Mouse (Mus musculus) skeletal muscle tissue, adult 2 months (tissue): ENCODE measurements at regions not wholly inside any gene's neighbourhood (a gene's known extent, or its start where the extent isn't known, plus 50 kb on each side); places are given as distances from the start of the nearest gene placed in this dataset.
"Not testable (repeated sequence)": the region's sequence is repeated elsewhere in the genome, so short reads cannot be mapped to it uniquely, and the experiment has no call there.

Experiments
- DNase-seq: peaks from one replicate; pipeline ENCODE4 v3.0.0-alpha.2; 2012; ENCODE audit warnings: low read depth, low spot score

- DNase-seq = no peak
These were observed 96.6 kb upstream of the Selenop start for GRCm38 (mm10) chr15:3171774-3172173.

GRCm38 (mm10) chr15:3174072-3174471, 94.3 kb upstream of the Selenop start:
- DNase-seq = no peak

- DNase-seq = no peak
These were observed 93.5 kb upstream of the Selenop start for GRCm38 (mm10) chr15:3174848-3175247.

GRCm38 (mm10) chr15:3201912-3202653, 66.3 kb upstream of the Selenop start:
- peak; percentile 52 for DNase-seq

GRCm38 (mm10) chr15:3205522-3205921, 62.8 kb upstream of the Selenop start:
- DNase-seq = no peak

- not testable (repeated sequence) for DNase-seq
These were observed 62.3 kb upstream of the Selenop start for GRCm38 (mm10) chr15:3206076-3206475.

- peak; percentile 36 for DNase-seq
These were observed 54.6 kb upstream of the Selenop start for GRCm38 (mm10) chr15:3213721-3214120.

GRCm38 (mm10) chr15:3215201-3215600, 53.1 kb upstream of the Selenop start:
- no peak for DNase-seq
